Mouse (Mus musculus) urinary bladder, postnatal 25 days (tissue): ENCODE results near the gene Gtsf1l.

Source experiments
- DNase-seq: peaks from one replicate; pipeline ENCODE4 v3.0.0; 2022; ENCODE audit warnings: low spot score

Gtsf1l gene

GRCm38 (mm10) chr2:163049116-163049515 is 38.5 kb downstream of the Gtsf1l start:
- no peak for DNase-seq

- DNase-seq: peak; percentile 62
Observed at GRCm38 (mm10) chr2:163048125-163048524, 39.5 kb downstream of the Gtsf1l start.

GRCm38 (mm10) chr2:163039940-163040339 is 47.7 kb downstream of the Gtsf1l start:
- DNase-seq: no peak
